Mouse (Mus musculus): ENCODE results near the gene Cyp4x1.
A peak's percentile ranks its signal among the peaks of the same experiment; 100 is the strongest.
"Not testable (repeated sequence)": the region's sequence is repeated elsewhere in the genome, so short reads cannot be mapped to it uniquely, and the experiment has no call there.

Gene Cyp4x1

DNA sequence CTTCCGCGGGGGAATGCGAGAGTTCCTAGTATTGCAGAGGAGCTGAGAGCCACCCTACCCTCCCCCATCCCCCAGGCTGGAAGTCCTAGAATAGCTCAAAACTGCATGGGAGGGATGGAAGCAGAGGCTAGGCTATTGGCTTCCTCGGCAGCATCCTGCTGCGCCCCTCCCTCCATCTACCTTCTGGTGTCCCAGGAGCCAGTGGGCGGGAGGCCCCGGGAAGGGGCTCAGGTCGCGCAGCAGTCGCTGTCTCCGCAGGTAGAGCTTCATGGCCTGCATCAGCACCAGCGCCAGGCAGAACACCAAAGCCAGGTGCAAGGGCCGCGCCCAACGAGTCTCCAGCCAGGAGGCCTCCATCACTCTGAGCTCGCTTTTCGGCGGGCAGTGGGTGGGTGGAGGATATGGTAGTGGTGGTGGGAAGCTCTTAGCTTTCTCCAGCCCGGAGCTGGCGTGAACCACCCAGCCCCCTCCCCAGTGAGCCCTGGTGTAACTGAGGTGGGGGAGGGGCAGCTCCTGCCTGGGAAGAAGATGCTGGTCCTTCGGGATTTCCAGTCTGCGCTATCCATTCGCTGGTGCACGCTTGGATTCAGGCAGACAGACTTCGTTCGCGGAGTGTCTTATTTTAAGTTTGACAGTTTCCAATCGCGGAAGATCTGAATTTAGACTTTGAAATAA, at the start of gene Cyp4x1:
Gene Cyp4x1 (minus strand): TSS at position 661 of the 675 bp plus-strand sequence.
- DNase-seq (ENCODE audit: low read depth, low spot score): peak; percentile 37

DNA sequence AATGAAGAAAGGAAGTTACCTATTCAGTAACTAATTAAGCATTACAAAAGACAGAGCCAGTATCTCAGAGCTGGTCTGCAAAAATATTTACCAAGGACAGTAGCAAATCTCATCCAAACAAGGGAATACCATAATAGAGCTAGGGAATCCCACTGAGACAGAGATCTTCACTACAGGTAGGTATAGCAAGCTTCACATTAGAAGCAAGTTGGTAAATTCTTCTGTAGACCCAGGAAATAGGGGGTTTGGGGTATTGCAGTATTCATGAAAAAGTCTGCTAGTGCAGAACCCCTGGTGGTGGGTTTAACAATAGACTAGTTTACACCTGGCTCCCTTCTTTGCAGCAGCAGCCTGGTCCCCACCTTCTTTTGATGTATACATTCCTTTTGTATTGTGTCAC, 42.1 kb upstream of the Cyp4x1 start:
- DNase-seq (ENCODE audit: low read depth, low spot score): peak; percentile 29

- DNase-seq (ENCODE audit: low read depth, low spot score): no peak
These were observed 40.7 kb upstream of the Cyp4x1 start for GRCm38 (mm10) chr4:115174694-115175353.

DNA sequence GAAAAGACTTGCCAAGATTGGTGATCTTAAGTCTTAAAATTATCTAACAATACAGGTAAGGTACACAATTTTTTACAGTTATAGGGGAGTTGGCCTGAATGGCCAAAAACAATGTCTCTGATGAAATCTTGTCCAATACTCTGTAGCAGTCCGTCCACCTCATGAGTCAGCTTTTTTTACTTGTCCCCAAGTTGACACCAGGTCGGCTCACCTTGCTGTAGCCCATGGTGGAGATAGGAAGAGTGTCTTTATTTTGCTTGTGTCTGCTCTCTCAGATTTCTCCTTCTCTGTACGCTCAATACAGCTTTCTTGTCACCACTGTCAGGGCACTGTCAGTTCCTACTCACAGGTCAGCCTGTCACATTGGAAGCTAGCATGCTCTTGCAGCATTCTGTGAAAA, 24.9 kb upstream of the Cyp4x1 start:
- not testable (repeated sequence) for DNase-seq (ENCODE audit: low read depth, low spot score)

DNA sequence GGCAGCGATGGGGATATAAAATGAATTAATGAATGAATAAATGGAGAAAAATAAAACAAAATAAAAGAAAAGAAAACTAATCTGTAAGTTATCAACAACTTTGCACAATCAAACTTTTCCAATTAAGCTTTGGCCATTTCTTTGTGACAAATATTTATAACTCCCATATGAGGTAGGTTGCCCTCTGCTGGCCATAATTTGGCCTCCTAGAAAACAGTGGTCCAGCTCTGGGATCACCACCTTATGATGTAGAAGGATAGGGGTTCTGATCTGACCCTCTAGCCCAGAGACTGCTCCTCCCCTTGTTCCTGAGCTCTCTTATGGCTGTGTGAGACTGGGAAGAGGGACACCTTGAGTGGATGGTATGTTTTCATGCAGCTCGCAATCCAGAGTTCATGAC, 20.6 kb upstream of the Cyp4x1 start:
- no peak for DNase-seq (ENCODE audit: low read depth, low spot score)

GRCm38 (mm10) chr4:115134296-115134630, 182 bp upstream of the Cyp4x1 start:
- DNase-seq (ENCODE audit: low read depth, low spot score): no peak

DNA sequence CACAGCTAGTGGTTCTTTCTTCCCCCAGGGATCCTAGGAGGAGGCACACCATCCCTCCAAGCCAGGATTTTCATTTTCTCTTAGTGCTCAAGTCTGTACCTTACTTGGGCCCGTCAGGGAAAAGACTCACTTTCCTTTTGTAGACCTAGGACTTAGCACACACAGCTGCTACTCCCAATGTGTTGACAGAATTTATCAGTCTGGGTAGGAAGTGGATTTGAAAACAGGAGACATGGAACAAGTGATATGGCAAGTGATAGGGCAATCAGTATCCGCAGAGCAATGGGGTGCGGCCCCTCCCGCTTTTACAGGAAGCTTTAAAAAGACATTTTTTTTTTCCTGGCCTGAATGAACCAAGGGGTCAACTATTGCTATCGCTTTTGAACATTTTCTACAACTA, 996 bp downstream of the Cyp4x1 start:
- DNase-seq (ENCODE audit: low read depth, low spot score): no peak

DNA sequence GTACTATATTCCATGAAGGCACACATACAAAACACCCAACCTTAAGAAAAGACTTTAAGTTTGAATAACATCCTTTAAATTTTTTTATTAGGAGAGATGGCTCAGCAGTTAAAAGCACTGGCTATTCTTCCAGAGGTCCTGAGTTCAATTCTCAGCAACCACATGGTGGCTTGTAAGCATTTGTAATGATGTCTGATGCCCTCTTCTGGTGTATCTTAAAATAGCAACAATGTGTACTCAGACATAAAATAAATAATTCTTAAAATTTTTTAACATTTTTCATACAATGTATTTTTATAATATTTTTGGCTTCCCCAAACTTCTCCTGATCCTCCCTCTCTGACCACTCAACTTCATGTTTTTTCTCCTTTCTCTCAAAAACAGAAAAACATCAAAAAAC, 9.4 kb downstream of the Cyp4x1 start:
- DNase-seq (ENCODE audit: low read depth, low spot score): peak; percentile 6

DNA sequence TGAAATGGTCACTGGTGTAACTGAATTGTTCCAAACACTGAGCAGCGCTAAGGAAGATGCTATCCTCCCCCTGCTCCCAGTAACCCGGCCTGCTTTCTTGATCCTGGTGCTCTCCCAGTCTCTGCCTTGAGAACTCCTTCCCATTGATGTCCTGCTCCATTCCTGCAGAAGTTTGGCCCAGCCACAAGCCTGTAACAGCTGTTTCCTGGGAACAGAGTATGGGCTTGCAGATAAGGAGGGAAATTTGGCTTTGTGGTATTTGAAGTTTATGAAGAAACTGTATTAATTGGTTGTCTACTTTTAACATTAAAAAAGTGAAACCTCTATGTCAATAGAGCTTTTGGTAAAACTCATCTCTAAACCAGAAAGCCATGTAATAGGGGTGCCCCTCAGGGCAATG, 10.6 kb downstream of the Cyp4x1 start:
- no peak for DNase-seq (ENCODE audit: low read depth, low spot score)

DNA sequence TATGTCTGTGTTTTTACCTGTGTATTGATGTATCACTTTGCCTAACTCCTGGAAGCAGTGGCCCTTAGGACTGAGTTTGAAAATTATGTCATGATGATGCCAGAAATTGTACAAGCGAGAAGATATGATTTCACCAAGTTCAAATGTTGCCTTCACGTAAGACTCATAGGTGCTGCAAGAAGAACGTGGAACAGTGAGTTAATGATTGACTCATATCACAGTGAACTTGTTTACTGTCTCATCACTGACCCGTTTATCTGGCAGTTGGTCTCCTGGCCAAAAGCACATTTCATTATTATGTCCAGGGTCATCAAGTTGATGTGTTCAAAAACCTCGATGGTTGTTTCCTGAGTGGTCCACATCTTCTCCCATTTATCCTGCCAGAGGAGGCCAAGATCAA, 12.5 kb downstream of the Cyp4x1 start:
- no peak for DNase-seq (ENCODE audit: low read depth, low spot score)

- no peak for DNase-seq (ENCODE audit: low read depth, low spot score)
These were observed 12.9 kb downstream of the Cyp4x1 start for GRCm38 (mm10) chr4:115121162-115121561.

- no peak for DNase-seq (ENCODE audit: low read depth, low spot score)
These were observed 14.4 kb downstream of the Cyp4x1 start for GRCm38 (mm10) chr4:115119642-115120041.

GRCm38 (mm10) chr4:115113266-115113665, 20.8 kb downstream of the Cyp4x1 start:
- no peak for DNase-seq (ENCODE audit: low read depth, low spot score)

GRCm38 (mm10) chr4:115111167-115111566, 22.9 kb downstream of the Cyp4x1 start:
- no peak for DNase-seq (ENCODE audit: low read depth, low spot score)

DNA sequence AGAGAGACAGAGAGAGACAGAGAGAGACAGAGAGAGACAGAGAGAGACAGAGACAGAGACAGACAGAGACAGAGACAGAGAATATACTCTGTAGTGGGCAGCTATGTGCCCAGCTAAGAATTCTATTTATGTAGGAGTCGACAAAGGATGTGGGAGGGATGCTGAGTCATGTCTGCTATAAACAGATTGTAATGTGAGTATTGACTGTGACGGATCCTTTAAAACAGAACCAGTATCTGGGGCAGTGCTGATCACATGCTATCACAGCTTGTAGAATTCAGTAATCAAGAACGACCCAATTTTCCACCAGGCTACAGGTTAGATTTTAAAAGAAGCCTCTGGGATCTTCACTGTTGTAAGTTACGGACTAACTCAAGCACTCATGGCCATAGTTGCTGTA, 30.6 kb downstream of the Cyp4x1 start:
- no peak for DNase-seq (ENCODE audit: low read depth, low spot score)

- DNase-seq (ENCODE audit: low read depth, low spot score): peak; percentile 80
These were observed 32.4 kb downstream of the Cyp4x1 start for GRCm38 (mm10) chr4:115101682-115102081.

DNA sequence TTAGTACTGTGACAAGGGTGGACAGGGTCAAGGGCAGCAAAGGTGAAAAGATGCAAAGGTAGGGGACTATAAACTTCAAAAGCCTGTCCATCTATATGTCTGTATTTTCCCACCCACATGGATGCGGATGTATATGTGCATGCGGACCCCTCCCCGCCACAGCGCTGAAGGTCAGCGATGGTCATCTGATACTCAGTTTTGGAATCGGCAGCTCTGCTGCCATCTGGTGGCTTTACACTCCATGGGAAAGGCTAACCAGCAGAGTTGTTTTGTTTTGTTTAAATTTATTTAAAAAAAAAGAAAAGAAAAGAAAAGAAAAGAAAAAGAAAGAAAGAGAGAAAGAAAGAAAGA, 37.0 kb downstream of the Cyp4x1 start:
- no peak for DNase-seq (ENCODE audit: low read depth, low spot score)

DNA sequence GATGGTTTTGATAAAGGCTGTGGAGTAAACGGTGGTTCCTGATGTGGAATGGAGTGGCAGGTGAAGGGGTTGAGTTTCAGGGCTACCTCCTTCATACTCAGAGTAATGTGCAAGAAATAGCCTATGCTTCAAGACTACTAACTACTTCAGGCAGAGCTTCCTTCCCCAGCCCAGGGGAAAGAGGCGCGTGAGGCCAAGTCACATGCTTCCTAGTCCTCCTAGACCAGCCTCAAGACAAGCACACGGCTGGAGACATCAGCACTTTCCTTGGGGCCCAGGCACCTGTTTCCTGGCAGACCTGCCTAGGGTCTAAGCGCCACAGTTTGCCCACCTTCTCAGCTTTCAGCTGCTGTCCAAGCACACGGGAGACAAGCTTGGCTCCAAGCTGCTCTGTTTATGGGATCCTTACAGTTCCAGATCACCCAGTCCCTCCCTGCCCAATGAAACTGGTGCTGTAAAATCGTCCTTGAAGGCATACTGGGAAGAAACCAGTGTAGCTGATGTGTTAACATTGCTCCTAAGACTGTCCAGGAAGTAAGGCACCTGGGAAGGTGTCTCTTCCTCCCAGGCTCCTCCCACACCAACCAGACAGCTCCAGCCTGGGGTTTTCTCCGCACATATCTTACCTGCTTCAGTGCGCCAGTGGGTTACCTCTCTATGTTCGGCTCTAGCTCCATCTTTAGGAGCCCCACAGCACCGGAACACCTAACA, 37.5 kb downstream of the Cyp4x1 start:
- peak; percentile 10 for DNase-seq (ENCODE audit: low read depth, low spot score)

GRCm38 (mm10) chr4:115095671-115096434, 38.2 kb downstream of the Cyp4x1 start:
- peak; percentile 63 for DNase-seq (ENCODE audit: low read depth, low spot score)

- peak; percentile 34 for DNase-seq (ENCODE audit: low read depth, low spot score)
These were observed 40.0 kb downstream of the Cyp4x1 start for GRCm38 (mm10) chr4:115094056-115094455.

DNA sequence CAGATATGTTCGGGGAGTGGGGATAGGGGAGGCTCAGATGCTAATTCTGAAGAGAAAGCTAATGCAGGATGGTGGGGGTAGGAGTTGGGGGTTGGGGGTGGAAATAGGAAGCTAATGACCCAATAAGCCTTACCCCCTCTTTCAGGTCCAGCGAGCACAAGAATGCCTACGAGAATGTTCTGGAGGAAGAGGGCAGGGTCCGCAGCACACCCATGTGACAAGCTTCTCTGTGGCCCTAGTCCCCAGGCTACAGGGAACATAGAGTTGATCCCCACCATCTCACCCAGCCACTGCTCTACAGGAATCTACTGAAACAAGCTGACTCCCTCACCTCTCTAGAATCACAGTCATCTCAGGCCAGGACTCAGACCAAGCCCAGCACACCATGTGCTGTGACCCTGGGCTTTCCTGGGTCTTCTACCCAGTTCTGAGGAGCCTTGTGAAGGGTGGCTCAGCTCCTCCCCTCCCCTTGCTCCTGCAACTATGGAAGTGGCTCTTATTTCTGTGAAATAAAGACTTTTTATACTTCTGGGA, 40.7 kb downstream of the Cyp4x1 start:
- no peak for DNase-seq (ENCODE audit: low read depth, low spot score)

DNA sequence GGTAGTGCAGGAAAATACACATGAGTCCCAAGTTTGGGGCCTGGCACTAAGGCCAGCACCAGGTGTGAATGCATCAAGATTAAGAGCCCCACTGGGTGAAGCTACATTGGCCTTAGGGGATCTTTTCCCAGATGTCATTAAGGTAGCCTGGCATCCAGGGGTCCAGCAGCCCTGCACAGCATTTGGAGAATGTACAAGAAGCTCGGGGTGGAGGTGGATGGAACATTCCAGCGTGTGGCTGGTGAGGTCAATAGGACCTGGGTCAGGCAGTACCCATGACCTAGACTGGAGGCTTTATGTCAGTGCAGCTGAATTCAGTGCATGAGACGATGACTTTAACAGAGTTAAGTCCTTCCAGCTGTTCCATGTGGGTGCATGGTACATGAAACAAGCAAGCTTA, 42.3 kb downstream of the Cyp4x1 start:
- no peak for DNase-seq (ENCODE audit: low read depth, low spot score)

Data from ZHBTc4 (cell line).